Comparison of ENCODE assay signal across 12 mouse cellular contexts in genomic region chr8:93088686-93089122, GRCm38 (mm10). TPM values are rescaled to one million over a fixed set of nuclear protein-coding genes. Genes with fewer than 3 reads are reported as not detected.
DNase-seq lines count a peak whose midpoint lies in the region; ATAC-seq and TF ChIP-seq lines count a peak whose summit lies in the region.
"Had no signal": no experiment of that assay in that cellular context is flagged by ENCODE, and none has a peak within 500 bp of the region (broad histone marks: within the 10 kb centered on the region; RNA-seq: fewer than 3 reads in every experiment).

No protein-coding gene starts in this region.

- no peaks in the 10 kb centered on the region for H3K36me3 ChIP-seq in liver, embryonic 12.5 days
- no peaks in the 10 kb centered on the region for H3K36me3 ChIP-seq in embryonic facial prominence, embryonic 14.5 days (ENCODE audit: control insufficient read depth, insufficient read depth, low read length)
- H3K36me3 ChIP-seq in limb, embryonic 10.5 days = no peaks in the 10 kb centered on the region
- H3K36me3 ChIP-seq: liver, embryonic 15.5 days; neural tube, embryonic 13.5 days had no signal

- H3K9me3 ChIP-seq in liver, embryonic 12.5 days (replicated peaks) = no peaks in the 10 kb centered on the region
- no peaks in the 10 kb centered on the region for H3K9me3 ChIP-seq in embryonic facial prominence, embryonic 14.5 days (ENCODE audit: control insufficient read depth, low read length)
- no peaks in the 10 kb centered on the region for H3K9me3 ChIP-seq in limb, embryonic 10.5 days (replicated peaks)
- H3K9me3 ChIP-seq: liver, embryonic 15.5 days; neural tube, embryonic 13.5 days had no signal

- DNase-seq in liver = peak; percentile 8
- peak; percentile 87 for DNase-seq in embryonic facial prominence, embryonic 14.5 days (ENCODE audit: low spot score)
- DNase-seq in limb, embryonic 10.5 days (ENCODE audit: low spot score) = peak; percentile 70
- peak; percentile 5 for DNase-seq in retina, postnatal 7 days (ENCODE audit: low read depth, low spot score)
- no peak for DNase-seq in gastrocnemius, adult 2 months
- no peak for DNase-seq in ovary, postnatal 36 days (ENCODE audit: low spot score)
- no peak for DNase-seq in testis, postnatal 10 days (ENCODE audit: low spot score)
- DNase-seq: cerebellum, adult 2 months had no signal

- no peaks in the 10 kb centered on the region for H3K4me1 ChIP-seq in liver, embryonic 12.5 days
- H3K4me1 ChIP-seq in embryonic facial prominence, embryonic 14.5 days (ENCODE audit: control insufficient read depth, insufficient read depth, low read length) = peaks cover 4% of the 10 kb centered on the region; the same call in 1 of the 2 replicates
- peaks cover 15% of the 10 kb centered on the region for H3K4me1 ChIP-seq in limb, embryonic 10.5 days
- H3K4me1 ChIP-seq: liver, embryonic 15.5 days had no signal

- WGBS in liver, embryonic 12.5 days (ENCODE audit: insufficient replicate concordance) = 14% methylated on average over 2 of the region's 2 CpGs
- WGBS in embryonic facial prominence, embryonic 14.5 days = 2% methylated on average over 2 of the region's 2 CpGs
- 9% methylated on average over 2 of the region's 2 CpGs for WGBS in limb, embryonic 10.5 days

- H3K9ac ChIP-seq in liver, embryonic 12.5 days = no peak overlapping the region
- H3K9ac ChIP-seq in embryonic facial prominence, embryonic 14.5 days (ENCODE audit: low read depth, low read length) = no peak overlapping the region
- H3K9ac ChIP-seq: liver, embryonic 15.5 days; neural tube, embryonic 13.5 days had no signal

- H3K27ac ChIP-seq in liver, embryonic 12.5 days = no peak overlapping the region
- 0 out of 2 replicates have a peak overlapping the region, but pooled peaks have one; percentile 44 for H3K27ac ChIP-seq in embryonic facial prominence, embryonic 14.5 days (replicated peaks; ENCODE audit: low read depth, low read length)
- peak overlapping the region; percentile 83 for H3K27ac ChIP-seq in limb, embryonic 10.5 days
- no peak overlapping the region for H3K27ac ChIP-seq in gastrocnemius, adult 2 months
- H3K27ac ChIP-seq: liver, embryonic 15.5 days; neural tube, embryonic 13.5 days had no signal

- H3K27me3 ChIP-seq in liver, embryonic 12.5 days (replicated peaks) = no peaks in the 10 kb centered on the region
- no peaks in the 10 kb centered on the region for H3K27me3 ChIP-seq in embryonic facial prominence, embryonic 14.5 days (replicated peaks; ENCODE audit: control insufficient read depth, insufficient read depth, low read length)
- H3K27me3 ChIP-seq in limb, embryonic 10.5 days (ENCODE audit: low read depth, poor library complexity, severe bottlenecking) = no peaks in the 10 kb centered on the region
- H3K27me3 ChIP-seq: liver, embryonic 15.5 days; neural tube, embryonic 13.5 days had no signal

- no peak for ATAC-seq in liver, embryonic 12.5 days
- ATAC-seq in embryonic facial prominence, embryonic 14.5 days (ENCODE audit: low read depth) = peak; percentile 97

- no peak overlapping the region for H3K4me3 ChIP-seq in liver, embryonic 12.5 days
- no peak overlapping the region for H3K4me3 ChIP-seq in embryonic facial prominence, embryonic 14.5 days (ENCODE audit: low read depth, low read length)
- peak overlapping the region; percentile 33 for H3K4me3 ChIP-seq in limb, embryonic 10.5 days
- H3K4me3 ChIP-seq in gastrocnemius, adult 2 months = no peak overlapping the region
- H3K4me3 ChIP-seq: liver, embryonic 15.5 days; neural tube, embryonic 13.5 days had no signal

- intact Hi-C loops in gastrocnemius, adult 2 months (cut with DNase I) = no loop called here

- H3K4me2 ChIP-seq in liver, embryonic 12.5 days = no peak overlapping the region
- peak overlapping the region; percentile 36 for H3K4me2 ChIP-seq in embryonic facial prominence, embryonic 14.5 days (ENCODE audit: low read depth, low read length)
- H3K4me2 ChIP-seq: liver, embryonic 15.5 days; neural tube, embryonic 13.5 days had no signal

- no peak for TF ChIP-seq CTCF in gastrocnemius, adult 2 months (IDR thresholded peaks at IDR 0.05)

RNA-seq across cellular contexts. Expression of gene Ces1b, which starts 8.9 kb away (rescaled TPM):
- not detected in 2 replicates for polyA plus RNA-seq in liver, embryonic 12.5 days (2016; fragmentation: Nextera tagmentation; extraction: Ambion mirVana)
- 0.36 TPM in 1 of 2 replicates, not detected in the other for polyA plus RNA-seq in embryonic facial prominence, embryonic 14.5 days (2014; fragmentation: Nextera tagmentation; extraction: Ambion mirVana)
- not detected in 2 replicates for polyA plus RNA-seq in limb, embryonic 10.5 days (2016; fragmentation: Nextera tagmentation; extraction: Ambion mirVana)
- total RNA-seq in gastrocnemius, adult 2 months (2021) = not detected
- polyA plus RNA-seq: cerebellum, adult 2 months; liver, embryonic 15.5 days; neural tube, embryonic 13.5 days had no signal

RNA-seq across cellular contexts. Expression of gene Ces1a, which starts 40.7 kb away (rescaled TPM):
- polyA plus RNA-seq in liver, embryonic 12.5 days (2016; fragmentation: Nextera tagmentation; extraction: Ambion mirVana) = not detected in 2 replicates
- polyA plus RNA-seq in embryonic facial prominence, embryonic 14.5 days (2014; fragmentation: Nextera tagmentation; extraction: Ambion mirVana) = not detected in 2 replicates
- not detected in 2 replicates for polyA plus RNA-seq in limb, embryonic 10.5 days (2016; fragmentation: Nextera tagmentation; extraction: Ambion mirVana)
- not detected for total RNA-seq in gastrocnemius, adult 2 months (2021)
- total RNA-seq: gastrocnemius, adult 18-20 months had no signal
- polyA plus RNA-seq: cerebellum, adult 2 months; liver, embryonic 15.5 days; neural tube, embryonic 13.5 days had no signal

RNA-seq across cellular contexts. Expression of gene Ces1c, which starts 42.4 kb away (rescaled TPM):
- 0.13 and 0.21 TPM in 2 replicates for polyA plus RNA-seq in liver, embryonic 12.5 days (2016; fragmentation: Nextera tagmentation; extraction: Ambion mirVana)
- polyA plus RNA-seq in embryonic facial prominence, embryonic 14.5 days (2014; fragmentation: Nextera tagmentation; extraction: Ambion mirVana) = not detected in 2 replicates
- polyA plus RNA-seq in limb, embryonic 10.5 days (2016; fragmentation: Nextera tagmentation; extraction: Ambion mirVana) = not detected in 2 replicates
- total RNA-seq in gastrocnemius, adult 2 months (2021) = not detected
- polyA plus RNA-seq: cerebellum, adult 2 months; neural tube, embryonic 13.5 days had no signal

Comparison
In these comparisons a context has a peak if more than half of its experiments do, and no peak if none do; other contexts are left out.
1. DNase-seq: peak in liver (single experiment), embryonic facial prominence, embryonic 14.5 days (single experiment), limb, embryonic 10.5 days (single experiment) and retina, postnatal 7 days (single experiment); none in gastrocnemius, adult 2 months (single experiment), ovary, postnatal 36 days (single experiment) and testis, postnatal 10 days (single experiment).
2. H3K27ac ChIP-seq: peak in embryonic facial prominence, embryonic 14.5 days (single experiment) and limb, embryonic 10.5 days (single experiment); none in liver, embryonic 12.5 days (single experiment) and gastrocnemius, adult 2 months (single experiment).